Mouse (Mus musculus) cortical plate, adult 2 months (tissue): Measurements from ENCODE around the gene Pcp4l1.

Source experiments
- CTCF ChIP-seq: fragments of 200-500 bp; IDR thresholded peaks from 2 replicates; pipeline ENCODE4 v1.5.1; 2011; ENCODE audit warnings: mild to moderate bottlenecking, control low read depth, low read length; ENCODE audit not compliant: insufficient read depth; ENCODE audit errors: extremely low read depth
- POLR2A ChIP-seq: fragments of 200-500 bp; IDR thresholded peaks from 2 replicates; pipeline ENCODE4 v1.6.1; 2011; ENCODE audit warnings: mild to moderate bottlenecking, low read length, control low read depth; ENCODE audit not compliant: insufficient read depth; ENCODE audit errors: extremely low read depth

GRCm38 (mm10) chr1:171232800-171233730, 37.0 kb upstream of the Pcp4l1 start:
- no peak for TF ChIP-seq CTCF
- TF ChIP-seq POLR2A, result no peak
